Mouse (Mus musculus) liver, adult 2 months (tissue): Measurements from ENCODE around the gene Sorbs1. TPM values are rescaled to one million over a fixed set of nuclear protein-coding genes. Genes with fewer than 3 reads are reported as not detected.
A peak's percentile ranks its signal among the peaks of the same experiment; 100 is the strongest.

Experiments used
- DNase-seq: peaks from one replicate; pipeline ENCODE4 v3.0.0-alpha.2; 2011; ENCODE audit warnings: low read depth, low spot score; ENCODE audit errors: extremely low read depth
- H3K27ac ChIP-seq: fragments of 200-500 bp; replicated peaks from 2 replicates; pipeline ENCODE4 v1.5.1; 2012; ENCODE audit warnings: low read depth, mild to moderate bottlenecking, control low read depth, inconsistent platforms, low read length; ENCODE audit not compliant: insufficient read depth
- H3K27me3 ChIP-seq: fragments of 200-500 bp; 2 replicates; pipeline ENCODE4 v1.6.1; 2012; ENCODE audit warnings: mild to moderate bottlenecking, moderate library complexity, low read length, inconsistent platforms; ENCODE audit not compliant: control insufficient read depth, insufficient read depth
- H3K36me3 ChIP-seq: fragments of 200-500 bp; 2 replicates; pipeline ENCODE4 v1.6.1; 2012; ENCODE audit warnings: low read length, inconsistent platforms; ENCODE audit not compliant: control insufficient read depth, insufficient read depth
- H3K4me1 ChIP-seq: fragments of 200-500 bp; 2 replicates; pipeline ENCODE4 v1.6.1; 2011; ENCODE audit warnings: low read length; ENCODE audit not compliant: control insufficient read depth, insufficient read depth
- H3K4me3 ChIP-seq: fragments of 200-500 bp; 2 replicates; pipeline ENCODE4 v1.5.1; 2011; ENCODE audit warnings: low read depth, mild to moderate bottlenecking, control low read depth, low read length, moderate library complexity; ENCODE audit not compliant: insufficient read depth
- H3K79me2 ChIP-seq: fragments of 200-500 bp; 2 replicates; pipeline ENCODE4 v1.6.1; 2012; ENCODE audit warnings: inconsistent platforms, mild to moderate bottlenecking, low read length, moderate library complexity; ENCODE audit not compliant: control insufficient read depth, insufficient read depth
- H3K9ac ChIP-seq: fragments of 200-500 bp; 2 replicates; pipeline ENCODE4 v1.6.1; 2012; ENCODE audit warnings: low read depth, mild to moderate bottlenecking, control low read depth, inconsistent platforms, low read length
- CTCF ChIP-seq: fragments of 200-500 bp; IDR thresholded peaks from 2 replicates; pipeline ENCODE4 v1.5.1; 2011; ENCODE audit warnings: low read depth, low read length, control low read depth
- POLR2A ChIP-seq: fragments of 200-500 bp; IDR thresholded peaks from 2 replicates; pipeline ENCODE4 v1.6.1; 2011; ENCODE audit warnings: low read length, control low read depth; ENCODE audit not compliant: insufficient read depth; ENCODE audit errors: extremely low read depth
- WGBS: fragments of 180-500 bp; shearing (Covaris S2); methylation state at CpG from one replicate; pipeline ENCODE4 v1.1.7; 2018; 5-methylcytosine and 5-hydroxymethylcytosine counted together
- polyA plus RNA-seq: library from polyadenylated mRNA; depleted of rRNA; stranded (reverse); fragments of >200 nt; gene quantifications from 2 replicates; pipeline ENCODE4 v1.2.3, GENCODE M21; 2012
- total RNA-seq: library from RNA; depleted of rRNA; stranded (reverse); fragments of >200 nt; gene quantifications from 2 replicates; pipeline ENCODE4 v1.2.3, GENCODE M21; 2014

The Sorbs1 gene
- total and polyA plus RNA-seq, 2 experiments, result 12.0 to 41.0 TPM

DNA sequence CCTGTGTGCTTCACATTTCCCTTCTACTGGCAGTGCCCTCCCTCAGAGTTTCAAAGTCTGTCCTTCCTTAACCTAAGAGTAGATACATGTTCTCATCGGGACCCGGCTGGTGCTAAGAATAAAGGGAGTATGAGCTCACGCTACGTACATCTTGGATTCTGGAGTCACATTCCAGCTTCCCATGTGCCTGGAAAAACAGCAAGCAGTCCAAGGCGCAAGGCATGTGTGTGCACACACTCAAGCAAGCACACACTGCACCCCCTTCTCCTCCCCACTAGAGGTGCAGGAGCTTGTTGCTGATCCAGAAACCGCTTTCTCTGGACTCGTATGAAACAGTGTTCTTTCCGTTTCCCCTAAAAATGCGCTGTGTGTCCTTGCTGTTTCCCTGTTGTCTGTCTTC is 210.7 kb downstream of the Sorbs1 start:
- H3K27ac ChIP-seq, result no peak overlapping the region
- H3K9ac ChIP-seq, result no peak overlapping the region
- H3K79me2 ChIP-seq, result 0 out of 2 replicates have a peak, but pooled peaks cover 4% of the 10 kb centered on the region
- TF ChIP-seq POLR2A (no peak), CTCF (no peak)
- 85% methylated on average over 9 of the region's 9 CpGs for WGBS
- H3K4me3 ChIP-seq, result no peak overlapping the region
- DNase-seq, result no peak
- peaks cover 12% of the 10 kb centered on the region; the same call in 1 of the 2 replicates for H3K4me1 ChIP-seq
- peaks cover 9% of the 10 kb centered on the region; the same call in 1 of the 2 replicates for H3K36me3 ChIP-seq
- H3K27me3 ChIP-seq, result no peaks in the 10 kb centered on the region

DNA sequence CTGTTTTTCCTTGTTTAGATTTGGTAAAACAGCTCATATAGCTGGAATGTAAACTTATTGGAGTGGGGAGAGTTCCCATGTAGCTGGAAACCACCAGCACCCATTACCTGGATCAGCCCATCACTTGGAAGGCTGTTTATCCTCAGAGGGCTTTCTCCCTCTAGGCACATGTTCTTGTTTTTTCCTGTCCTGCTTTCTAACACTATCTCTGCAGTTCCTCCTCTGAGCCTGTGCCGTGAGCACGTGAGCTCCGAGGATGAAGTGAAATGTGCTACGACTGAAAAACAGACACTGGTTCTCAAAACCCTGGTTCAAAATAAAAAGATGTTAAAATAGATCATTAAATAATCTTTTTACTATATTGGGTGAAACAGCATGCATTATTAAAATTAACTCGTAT is 211.1 kb downstream of the Sorbs1 start:
- no peak overlapping the region for H3K27ac ChIP-seq
- peaks cover 13% of the 10 kb centered on the region; the same call in 1 of the 2 replicates for H3K4me1 ChIP-seq
- TF ChIP-seq CTCF, result no peak
- no peak for TF ChIP-seq POLR2A
- no peaks in the 10 kb centered on the region for H3K27me3 ChIP-seq
- 77% methylated on average over 5 of the region's 5 CpGs for WGBS
- DNase-seq, result no peak
- no peak overlapping the region for H3K4me3 ChIP-seq
- no peak overlapping the region for H3K9ac ChIP-seq
- peaks cover 9% of the 10 kb centered on the region; the same call in 1 of the 2 replicates for H3K36me3 ChIP-seq
- 0 out of 2 replicates have a peak, but pooled peaks cover 4% of the 10 kb centered on the region for H3K79me2 ChIP-seq

DNA sequence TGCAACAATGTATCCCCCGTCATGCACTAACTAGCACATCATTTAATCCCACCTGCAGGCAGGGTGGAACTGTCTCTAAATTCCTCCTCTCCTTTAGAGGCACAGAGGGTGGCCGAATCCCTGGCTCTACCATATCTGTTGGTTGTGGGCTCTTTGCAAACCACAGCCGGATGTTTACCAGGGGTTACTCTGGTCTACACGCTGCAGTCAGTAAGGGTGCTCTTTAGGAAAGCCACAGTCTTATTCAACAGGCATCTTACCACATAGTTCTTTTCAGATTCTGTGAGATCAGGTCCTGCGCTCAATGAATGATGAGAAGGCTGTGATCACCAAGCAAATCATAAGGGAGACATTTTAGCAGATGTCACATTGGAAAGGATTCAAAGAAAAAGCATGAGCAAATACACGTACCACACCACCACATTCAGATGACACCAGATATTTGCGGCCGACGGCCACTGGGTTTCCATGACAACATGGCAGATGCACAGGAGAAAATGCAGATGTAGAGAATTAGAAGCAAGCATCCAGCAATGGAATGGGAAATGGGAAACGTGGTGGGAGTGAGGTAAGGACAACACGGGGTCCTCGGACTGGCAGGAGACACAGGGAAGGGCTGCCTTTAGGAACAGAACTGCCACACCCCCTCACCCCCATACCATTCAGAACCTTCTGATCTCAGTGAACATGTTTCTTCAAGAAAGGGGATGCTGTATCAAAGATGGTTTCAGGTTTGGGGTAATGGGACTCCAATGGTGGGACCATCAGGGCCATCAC is 213.4 kb downstream of the Sorbs1 start:
- no peak overlapping the region for H3K4me3 ChIP-seq
- H3K4me1 ChIP-seq, result peaks cover 15% of the 10 kb centered on the region
- no peak overlapping the region for H3K27ac ChIP-seq
- no peaks in the 10 kb centered on the region for H3K27me3 ChIP-seq
- 0 out of 2 replicates have a peak, but pooled peaks cover 4% of the 10 kb centered on the region for H3K79me2 ChIP-seq
- 88% methylated on average over 12 of the region's 12 CpGs for WGBS
- H3K36me3 ChIP-seq, result peaks cover 14% of the 10 kb centered on the region
- TF ChIP-seq CTCF (no peak), POLR2A (no peak)
- DNase-seq, result no peak
- no peak overlapping the region for H3K9ac ChIP-seq

DNA sequence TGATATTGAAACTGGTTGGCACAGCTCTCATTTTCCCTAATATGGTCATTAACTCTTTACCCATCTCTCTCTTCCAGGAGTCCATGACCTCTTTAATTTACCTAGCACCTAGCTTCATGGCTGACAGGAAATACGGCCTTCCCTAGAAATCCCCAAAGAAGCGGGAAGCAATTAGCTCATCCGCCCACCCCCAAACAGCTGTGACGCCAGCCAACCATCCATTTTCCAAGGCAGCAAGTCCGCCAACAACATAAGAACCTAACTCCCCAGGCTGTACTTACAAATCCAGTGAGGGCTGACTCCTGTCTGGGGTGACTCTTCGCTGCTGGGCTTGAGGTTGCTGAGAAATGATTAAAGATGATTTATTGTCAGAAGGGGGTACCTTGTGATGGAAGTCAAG is 214.4 kb downstream of the Sorbs1 start:
- DNase-seq, result peak; percentile 32
- H3K27ac ChIP-seq, result no peak overlapping the region
- no peak for TF ChIP-seq CTCF
- TF ChIP-seq POLR2A, result no peak
- peaks cover 15% of the 10 kb centered on the region for H3K4me1 ChIP-seq
- H3K36me3 ChIP-seq, result peaks cover 16% of the 10 kb centered on the region
- no peak overlapping the region for H3K4me3 ChIP-seq
- WGBS, result 92% methylated on average over 6 of the region's 6 CpGs
- H3K27me3 ChIP-seq, result no peaks in the 10 kb centered on the region
- H3K79me2 ChIP-seq, result 0 out of 2 replicates have a peak, but pooled peaks cover 4% of the 10 kb centered on the region
- H3K9ac ChIP-seq, result no peak overlapping the region

DNA sequence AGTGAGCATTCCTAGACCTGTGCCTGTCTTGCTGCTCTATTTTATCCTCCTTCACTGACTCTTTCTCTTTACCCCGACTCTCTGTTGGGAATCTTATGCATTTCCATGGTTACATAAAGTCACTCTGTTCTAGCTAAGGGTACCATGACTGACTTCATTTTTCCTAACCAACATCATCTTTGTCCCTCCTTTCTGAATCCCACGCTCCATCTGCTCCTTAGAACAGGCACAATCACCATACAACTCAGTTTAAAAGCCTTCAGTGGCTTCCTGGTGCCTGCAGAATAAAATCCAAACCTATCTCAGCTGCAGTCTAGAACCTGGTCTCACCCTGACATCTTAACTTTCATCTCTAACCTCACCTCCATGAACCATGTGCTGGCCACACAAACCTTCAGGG is 215.0 kb downstream of the Sorbs1 start:
- WGBS, result 82% methylated on average over 2 of the region's 2 CpGs
- Histone ChIP-seq H3K9ac (no peak overlapping the region), H3K4me1 (peaks cover 15% of the 10 kb centered on the region), H3K36me3 (peaks cover 14% of the 10 kb centered on the region), H3K27ac (peak overlapping the region; percentile 91), H3K27me3 (no peaks in the 10 kb centered on the region), H3K79me2 (0 out of 2 replicates have a peak, but pooled peaks cover 4% of the 10 kb centered on the region), H3K4me3 (no peak overlapping the region)
- no peak for DNase-seq
- TF ChIP-seq CTCF, result no peak
- TF ChIP-seq POLR2A, result no peak

DNA sequence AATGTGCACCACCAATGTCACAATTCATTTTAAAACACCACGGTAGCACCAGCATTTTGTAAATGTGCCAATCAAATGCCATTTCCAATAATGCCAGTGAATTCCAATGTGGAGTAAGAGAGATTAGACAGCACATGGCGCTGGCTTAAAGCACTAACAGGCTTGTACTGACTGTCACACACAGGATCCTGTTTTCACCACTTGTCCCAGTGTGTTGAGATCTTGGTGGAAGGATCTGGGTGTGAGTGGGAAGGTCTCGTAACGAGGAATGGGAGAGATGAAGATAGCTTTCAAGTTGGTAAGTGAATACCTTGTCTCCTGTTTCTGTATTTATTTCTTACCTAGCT is 215.8 kb downstream of the Sorbs1 start:
- peak overlapping the region; percentile 91 for H3K27ac ChIP-seq
- H3K27me3 ChIP-seq, result no peaks in the 10 kb centered on the region
- peaks cover 14% of the 10 kb centered on the region for H3K36me3 ChIP-seq
- peaks cover 15% of the 10 kb centered on the region for H3K4me1 ChIP-seq
- H3K79me2 ChIP-seq, result no peaks in the 10 kb centered on the region
- DNase-seq, result no peak
- no peak overlapping the region for H3K4me3 ChIP-seq
- WGBS, result 12% methylated on average over 4 of the region's 4 CpGs
- peak overlapping the region; percentile 42; the same call in 1 of the 2 replicates for H3K9ac ChIP-seq
- no peak for TF ChIP-seq CTCF
- no peak for TF ChIP-seq POLR2A
